Mouse (Mus musculus) testis, adult 2 months (tissue): ENCODE measurements around the gene Gm33543. TPM values are rescaled to one million over a fixed set of nuclear protein-coding genes. Genes with fewer than 3 reads are reported as not detected.

Source experiments
- H3K27ac ChIP-seq: fragments of 200-500 bp; 2 replicates; pipeline ENCODE4 v1.5.1; 2012; ENCODE audit warnings: low read depth, low read length; ENCODE audit not compliant: control insufficient read depth, insufficient read depth
- H3K27me3 ChIP-seq: fragments of 200-500 bp; 2 replicates; pipeline ENCODE4 v1.6.1; 2012; ENCODE audit warnings: mild to moderate bottlenecking, low read length, moderate library complexity; ENCODE audit not compliant: control insufficient read depth, insufficient read depth
- H3K36me3 ChIP-seq: fragments of 200-500 bp; 2 replicates; pipeline ENCODE4 v1.6.1; 2012; ENCODE audit warnings: mild to moderate bottlenecking, low read length; ENCODE audit not compliant: control insufficient read depth, insufficient read depth
- H3K4me1 ChIP-seq: fragments of 200-500 bp; 2 replicates; pipeline ENCODE4 v1.6.1; 2012; ENCODE audit warnings: low read length; ENCODE audit not compliant: control insufficient read depth, insufficient read depth
- H3K4me3 ChIP-seq: fragments of 200-500 bp; 2 replicates; pipeline ENCODE4 v1.5.1; 2012; ENCODE audit warnings: low read depth, mild to moderate bottlenecking, low read length, moderate library complexity, mixed read lengths; ENCODE audit not compliant: control insufficient read depth
- CTCF ChIP-seq: fragments of 200-500 bp; IDR thresholded peaks from 2 replicates; pipeline ENCODE4 v1.5.1; 2012; ENCODE audit warnings: low read depth, mild to moderate bottlenecking, inconsistent platforms, low read length, moderate library complexity; ENCODE audit not compliant: control insufficient read depth, insufficient read depth, insufficient replicate concordance
- POLR2A ChIP-seq: fragments of 200-500 bp; IDR thresholded peaks from 2 replicates; pipeline ENCODE4 v1.6.1; 2012; ENCODE audit warnings: low read depth, mild to moderate bottlenecking, inconsistent platforms, low read length, moderate library complexity; ENCODE audit not compliant: control insufficient read depth
- polyA plus RNA-seq: library from polyadenylated mRNA; depleted of rRNA; stranded (reverse); fragments of >200 nt; gene quantifications from 2 replicates; pipeline ENCODE4 v1.2.3, GENCODE M21; 2012

Gm33543 gene
- polyA plus RNA-seq, 1 experiment, result not detected

- Histone ChIP-seq H3K4me1 (no peaks in the 10 kb centered on the region), H3K27me3 (no peaks in the 10 kb centered on the region), H3K36me3 (no peaks in the 10 kb centered on the region), H3K27ac (no peak overlapping the region), H3K4me3 (no peak overlapping the region)
- TF ChIP-seq POLR2A, result no peak
- no peak for TF ChIP-seq CTCF
These were observed 41.9 kb downstream of the Gm33543 start for GRCm38 (mm10) chr10:95800693-95801442.

GRCm38 (mm10) chr10:95797645-95798395 is 44.9 kb downstream of the Gm33543 start:
- no peak overlapping the region for H3K27ac ChIP-seq
- no peak overlapping the region for H3K4me3 ChIP-seq
- no peaks in the 10 kb centered on the region for H3K4me1 ChIP-seq
- no peaks in the 10 kb centered on the region for H3K36me3 ChIP-seq
- TF ChIP-seq CTCF, result no peak
- no peak for TF ChIP-seq POLR2A
- no peaks in the 10 kb centered on the region for H3K27me3 ChIP-seq

- Histone ChIP-seq H3K36me3 (no peaks in the 10 kb centered on the region), H3K27me3 (no peaks in the 10 kb centered on the region), H3K4me1 (no peaks in the 10 kb centered on the region), H3K4me3 (no peak overlapping the region), H3K27ac (no peak overlapping the region)
- TF ChIP-seq CTCF (no peak), POLR2A (no peak)
These were observed 47.2 kb downstream of the Gm33543 start for GRCm38 (mm10) chr10:95795500-95795899.

- no peak for TF ChIP-seq POLR2A
- TF ChIP-seq CTCF, result no peak
- Histone ChIP-seq H3K27ac (no peak overlapping the region), H3K4me3 (no peak overlapping the region), H3K36me3 (no peaks in the 10 kb centered on the region), H3K4me1 (no peaks in the 10 kb centered on the region), H3K27me3 (no peaks in the 10 kb centered on the region)
These were observed 48.0 kb downstream of the Gm33543 start for GRCm38 (mm10) chr10:95794706-95795105.

GRCm38 (mm10) chr10:95791427-95791804 is 51.3 kb downstream of the Gm33543 start:
- Histone ChIP-seq H3K4me1 (no peaks in the 10 kb centered on the region), H3K4me3 (no peak overlapping the region), H3K27me3 (no peaks in the 10 kb centered on the region), H3K27ac (no peak overlapping the region), H3K36me3 (no peaks in the 10 kb centered on the region)
- TF ChIP-seq POLR2A (no peak), CTCF (no peak)

GRCm38 (mm10) chr10:95790771-95791426 is 51.8 kb downstream of the Gm33543 start:
- Histone ChIP-seq H3K27me3 (no peaks in the 10 kb centered on the region), H3K36me3 (no peaks in the 10 kb centered on the region), H3K4me3 (no peak overlapping the region), H3K27ac (no peak overlapping the region), H3K4me1 (no peaks in the 10 kb centered on the region)
- TF ChIP-seq CTCF (no peak), POLR2A (no peak)

- Histone ChIP-seq H3K27me3 (no peaks in the 10 kb centered on the region), H3K27ac (no peak overlapping the region), H3K36me3 (no peaks in the 10 kb centered on the region), H3K4me3 (no peak overlapping the region), H3K4me1 (no peaks in the 10 kb centered on the region)
- TF ChIP-seq POLR2A, result no peak
- TF ChIP-seq CTCF, result no peak
These were observed 55.6 kb downstream of the Gm33543 start for GRCm38 (mm10) chr10:95787176-95787575.
